Mouse (Mus musculus) ES-E14 (cell line): ENCODE results near the gene Fbln2.

Source experiments
- CHD2 ChIP-seq: IDR thresholded peaks from 2 replicates; pipeline ENCODE4 v1.6.1; 2014; ENCODE audit warnings: mild to moderate bottlenecking, low read depth, low read length, inconsistent platforms
- HCFC1 ChIP-seq: IDR thresholded peaks from 2 replicates; pipeline ENCODE4 v1.6.1; 2012; ENCODE audit warnings: low read length, inconsistent platforms, borderline replicate concordance; ENCODE audit not compliant: insufficient read depth
- ZC3H11A ChIP-seq: IDR thresholded peaks from 2 replicates; pipeline ENCODE4 v1.6.1; 2012; ENCODE audit warnings: low read depth, mild to moderate bottlenecking, inconsistent platforms, low read length, borderline replicate concordance
- ZNF384 ChIP-seq: IDR thresholded peaks from 2 replicates; pipeline ENCODE4 v1.6.1; 2012; ENCODE audit warnings: low read depth, low read length, inconsistent platforms

- no peak for TF ChIP-seq ZC3H11A
- TF ChIP-seq ZNF384 = no peak
- no peak for TF ChIP-seq HCFC1
- no peak for TF ChIP-seq CHD2
Observed at GRCm38 (mm10) chr6:91283031-91283430, 70.8 kb downstream of the Fbln2 start.
